Mouse (Mus musculus) liver, embryonic 14.5 days (tissue): ENCODE results near the gene Trip12.

Experiments used
- CTCF ChIP-seq: IDR thresholded peaks from 2 replicates; pipeline ENCODE4 v1.5.1; 2016; ENCODE audit warnings: antibody characterized with exemption, low read depth, control low read depth
- EP300 ChIP-seq: IDR thresholded peaks from 2 replicates; pipeline ENCODE4 v1.6.1; 2016; ENCODE audit warnings: antibody characterized with exemption, low read depth

DNA sequence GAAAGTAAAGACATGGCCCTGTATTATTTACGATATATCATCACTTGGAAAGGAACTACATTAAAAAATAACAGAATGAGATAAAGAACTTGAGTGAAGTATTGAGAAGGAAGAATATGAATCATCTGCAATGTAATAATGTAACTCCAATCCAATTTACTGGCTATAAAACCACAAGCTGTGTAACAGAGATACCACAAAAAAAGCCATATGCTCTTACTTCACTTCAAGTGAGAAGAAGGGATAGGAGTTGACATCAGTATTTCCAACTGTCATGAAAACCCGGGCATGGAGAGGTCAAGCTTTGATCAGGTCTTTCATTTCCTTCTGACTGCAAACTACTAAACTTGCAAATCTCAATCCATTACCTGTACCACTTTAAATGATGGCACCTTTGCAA, 48.9 kb downstream of the Trip12 start:
- no peak for TF ChIP-seq CTCF
- no peak for TF ChIP-seq EP300
